Mouse (Mus musculus) splenic B cell, adult 2 months (primary cell): ENCODE measurements around the gene Sidt1.

ENCODE experiments used
- DNase-seq: peaks from one replicate; pipeline ENCODE4 v3.0.0-alpha.2; 2011; ENCODE audit warnings: low read depth, low spot score
- H3K27me3 ChIP-seq: 2 replicates; pipeline ENCODE4 v1.6.1; 2012; ENCODE audit warnings: mild to moderate bottlenecking, low read length, moderate library complexity, mixed read lengths; ENCODE audit not compliant: control insufficient read depth, poor library complexity, insufficient read depth, severe bottlenecking
- H3K36me3 ChIP-seq: 2 replicates; pipeline ENCODE4 v1.6.1; 2012; ENCODE audit warnings: mild to moderate bottlenecking, low read length, moderate library complexity, mixed read lengths; ENCODE audit not compliant: control insufficient read depth, poor library complexity, insufficient read depth, severe bottlenecking

Gene Sidt1

GRCm38 (mm10) chr16:44282614-44283325, 50.2 kb downstream of the Sidt1 start:
- no peaks in the 10 kb centered on the region; the same call in 1 of the 2 replicates for H3K36me3 ChIP-seq
- no peaks in the 10 kb centered on the region for H3K27me3 ChIP-seq
- DNase-seq, result no peak

DNA sequence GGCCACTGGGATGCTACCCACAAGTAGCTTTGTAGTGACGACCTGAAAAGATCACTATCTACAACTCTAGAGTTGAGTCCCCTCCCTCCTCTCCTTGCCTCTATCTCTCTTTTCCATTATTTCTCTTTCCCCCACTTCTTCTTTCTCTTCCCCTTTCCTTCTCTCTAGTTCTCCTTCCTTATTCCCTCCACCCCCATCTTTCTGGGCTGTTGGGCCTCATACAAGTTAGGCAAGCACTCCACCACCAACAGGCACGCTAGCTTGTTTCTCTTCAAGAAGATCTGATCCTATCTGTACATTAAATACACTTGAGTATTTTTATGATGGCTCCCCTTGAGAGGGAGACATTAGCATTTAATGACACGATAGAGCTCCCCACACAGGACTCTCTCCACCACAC, 51.0 kb downstream of the Sidt1 start:
- no peaks in the 10 kb centered on the region for H3K27me3 ChIP-seq
- no peak for DNase-seq
- H3K36me3 ChIP-seq, result no peaks in the 10 kb centered on the region

DNA sequence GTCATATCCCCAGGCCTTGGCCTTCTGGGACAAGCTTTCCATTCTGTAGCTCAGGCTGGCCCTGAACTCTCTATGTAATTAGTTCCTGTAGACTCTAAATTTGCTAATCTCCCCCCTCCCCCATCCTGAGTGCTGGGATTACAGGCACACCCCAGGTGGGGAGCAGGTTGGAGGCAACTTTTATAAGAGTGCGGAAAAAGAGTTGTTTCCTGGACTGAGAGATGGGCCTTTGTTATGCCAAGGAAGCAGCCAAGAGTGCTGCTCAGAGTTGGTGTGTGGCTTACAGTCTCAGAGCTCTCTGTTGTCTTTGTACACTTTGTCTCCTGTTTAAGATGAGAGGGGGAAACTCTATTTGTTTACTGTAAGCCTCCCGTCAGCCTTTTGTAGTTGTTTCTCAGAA, 52.2 kb downstream of the Sidt1 start:
- no peak for DNase-seq
- Histone ChIP-seq H3K36me3 (no peaks in the 10 kb centered on the region), H3K27me3 (no peaks in the 10 kb centered on the region)

DNA sequence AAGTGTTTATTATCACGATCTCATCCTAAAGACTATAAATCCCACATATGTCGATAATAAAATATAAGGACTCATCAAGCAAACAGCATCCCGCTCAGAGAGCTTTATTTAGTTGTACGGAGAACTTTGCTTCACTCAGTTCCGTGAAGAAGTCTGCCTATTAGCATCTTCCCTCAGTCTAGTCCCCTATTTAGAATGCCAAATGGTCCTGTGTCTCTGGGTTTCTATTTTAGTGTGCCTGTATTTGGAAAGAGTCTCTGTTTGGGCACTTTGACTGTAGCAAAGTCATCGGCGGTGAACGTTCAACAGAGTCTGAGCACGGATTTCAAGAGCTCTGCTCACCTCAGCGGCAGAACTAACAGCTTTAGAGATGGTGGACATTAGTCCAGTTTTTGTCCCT, 55.8 kb downstream of the Sidt1 start:
- no peaks in the 10 kb centered on the region for H3K36me3 ChIP-seq
- no peaks in the 10 kb centered on the region for H3K27me3 ChIP-seq
- DNase-seq, result no peak

- no peak for DNase-seq
Measured at GRCm38 (mm10) chr16:44271371-44272038, 61.5 kb downstream of the Sidt1 start.

DNA sequence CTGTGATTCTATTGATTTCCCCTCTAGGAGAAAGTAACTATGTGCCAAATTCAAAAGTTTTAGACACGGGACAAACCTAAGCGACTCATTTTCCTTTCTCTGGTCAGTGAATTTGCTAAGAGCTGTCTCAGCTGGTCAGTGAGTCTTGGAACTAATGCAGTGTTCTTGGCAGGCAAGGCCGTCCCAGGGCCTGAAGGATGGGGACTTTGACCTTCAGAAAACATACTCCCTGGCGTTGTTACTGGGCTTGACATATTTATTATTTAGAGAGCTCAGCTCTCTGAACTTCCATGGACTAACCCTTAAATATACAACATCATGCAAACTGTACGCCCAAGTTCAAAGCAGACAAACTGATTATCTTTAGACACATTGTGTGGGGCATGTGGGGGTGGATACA, 62.4 kb downstream of the Sidt1 start:
- Histone ChIP-seq H3K27me3 (no peaks in the 10 kb centered on the region), H3K36me3 (no peaks in the 10 kb centered on the region)
- no peak for DNase-seq

More at GRCm38 (mm10) chr16:44271371-44272038, 61.5 kb downstream of the Sidt1 start:
- Histone ChIP-seq H3K36me3 (no peaks in the 10 kb centered on the region), H3K27me3 (no peaks in the 10 kb centered on the region)

GRCm38 (mm10) chr16:44269578-44269977, 63.4 kb downstream of the Sidt1 start:
- H3K36me3 ChIP-seq, result no peaks in the 10 kb centered on the region
- no peak for DNase-seq
- no peaks in the 10 kb centered on the region for H3K27me3 ChIP-seq

DNA sequence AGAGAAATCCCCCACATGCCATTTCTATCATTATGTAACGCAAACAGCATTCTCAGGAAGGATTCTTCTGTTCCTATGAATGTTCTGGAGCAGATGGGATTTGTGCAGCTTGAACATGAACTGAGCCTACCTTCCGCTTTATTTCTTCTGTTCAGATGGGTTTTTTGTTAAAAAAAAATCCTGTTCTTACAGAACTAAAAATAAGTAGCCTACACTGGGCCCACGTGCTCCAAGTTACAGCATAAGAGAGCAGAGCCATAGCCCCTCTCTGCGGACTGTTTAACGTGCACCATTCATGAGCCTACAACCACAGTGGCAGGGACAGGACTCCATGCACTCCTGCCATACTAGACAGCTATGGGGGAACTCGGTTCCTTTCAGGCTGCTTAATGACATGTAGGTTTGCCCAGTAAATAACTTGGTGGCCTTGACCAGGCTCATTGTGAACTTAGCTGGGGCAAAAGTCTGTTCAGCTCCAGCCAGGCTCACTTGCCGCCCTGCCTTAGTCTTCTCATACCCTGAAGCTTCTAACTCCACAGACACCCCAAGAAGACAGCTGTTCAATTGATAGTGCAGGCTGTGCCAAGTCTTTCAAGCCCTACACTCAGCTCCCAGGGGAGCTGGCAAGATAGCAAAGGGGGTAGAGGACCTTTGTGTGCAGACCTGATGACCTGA, 64.3 kb downstream of the Sidt1 start:
- DNase-seq, result no peak
- no peaks in the 10 kb centered on the region for H3K36me3 ChIP-seq
- H3K27me3 ChIP-seq, result no peaks in the 10 kb centered on the region

- Histone ChIP-seq H3K36me3 (no peaks in the 10 kb centered on the region; the same call in 1 of the 2 replicates), H3K27me3 (no peaks in the 10 kb centered on the region)
- no peak for DNase-seq
Measured at GRCm38 (mm10) chr16:44265562-44265961, 67.4 kb downstream of the Sidt1 start.

DNA sequence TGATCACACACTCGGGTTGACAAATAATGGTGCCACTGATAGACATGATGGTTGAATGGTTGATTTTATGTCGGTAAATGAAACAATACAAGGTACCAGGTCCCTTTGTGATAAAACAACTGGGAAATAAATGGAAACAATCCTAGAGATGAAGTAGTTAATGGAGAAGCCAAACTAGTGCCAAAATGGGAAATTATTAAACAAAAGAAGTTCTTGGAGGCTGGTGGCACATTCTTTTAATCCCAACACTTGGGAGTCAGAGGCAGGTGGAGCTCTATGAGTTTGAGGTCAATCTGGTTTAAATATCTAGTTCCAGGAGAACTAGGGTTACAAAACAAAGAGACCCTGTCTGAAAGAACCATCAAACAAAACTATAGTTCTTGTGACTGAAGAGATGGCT, 68.1 kb downstream of the Sidt1 start:
- H3K36me3 ChIP-seq, result no peaks in the 10 kb centered on the region; the same call in 1 of the 2 replicates
- DNase-seq, result no peak
- H3K27me3 ChIP-seq, result no peaks in the 10 kb centered on the region

DNA sequence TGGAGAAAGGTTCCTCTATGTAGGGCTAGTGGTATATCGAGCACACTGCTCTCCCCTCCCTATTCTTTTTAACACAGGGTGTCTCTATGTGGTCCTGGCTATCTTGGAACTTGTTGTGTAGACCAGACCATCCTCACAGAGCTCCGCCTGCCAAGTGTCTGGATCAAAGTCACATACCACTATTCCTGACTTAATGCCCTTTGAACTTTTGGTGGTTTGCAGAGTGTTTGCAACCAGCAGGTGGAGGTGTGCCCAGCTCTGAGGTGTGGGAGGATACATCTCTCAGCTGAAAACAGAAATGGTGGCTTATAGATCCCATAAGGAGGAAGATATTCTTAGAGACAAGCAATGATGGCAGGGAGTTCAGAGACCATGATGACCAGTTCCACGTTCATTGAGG, 75.5 kb downstream of the Sidt1 start:
- no peaks in the 10 kb centered on the region for H3K27me3 ChIP-seq
- no peaks in the 10 kb centered on the region; the same call in 1 of the 2 replicates for H3K36me3 ChIP-seq
- DNase-seq, result no peak

GRCm38 (mm10) chr16:44254698-44255097, 78.3 kb downstream of the Sidt1 start:
- Histone ChIP-seq H3K36me3 (no peaks in the 10 kb centered on the region), H3K27me3 (no peaks in the 10 kb centered on the region)
- no peak for DNase-seq

DNA sequence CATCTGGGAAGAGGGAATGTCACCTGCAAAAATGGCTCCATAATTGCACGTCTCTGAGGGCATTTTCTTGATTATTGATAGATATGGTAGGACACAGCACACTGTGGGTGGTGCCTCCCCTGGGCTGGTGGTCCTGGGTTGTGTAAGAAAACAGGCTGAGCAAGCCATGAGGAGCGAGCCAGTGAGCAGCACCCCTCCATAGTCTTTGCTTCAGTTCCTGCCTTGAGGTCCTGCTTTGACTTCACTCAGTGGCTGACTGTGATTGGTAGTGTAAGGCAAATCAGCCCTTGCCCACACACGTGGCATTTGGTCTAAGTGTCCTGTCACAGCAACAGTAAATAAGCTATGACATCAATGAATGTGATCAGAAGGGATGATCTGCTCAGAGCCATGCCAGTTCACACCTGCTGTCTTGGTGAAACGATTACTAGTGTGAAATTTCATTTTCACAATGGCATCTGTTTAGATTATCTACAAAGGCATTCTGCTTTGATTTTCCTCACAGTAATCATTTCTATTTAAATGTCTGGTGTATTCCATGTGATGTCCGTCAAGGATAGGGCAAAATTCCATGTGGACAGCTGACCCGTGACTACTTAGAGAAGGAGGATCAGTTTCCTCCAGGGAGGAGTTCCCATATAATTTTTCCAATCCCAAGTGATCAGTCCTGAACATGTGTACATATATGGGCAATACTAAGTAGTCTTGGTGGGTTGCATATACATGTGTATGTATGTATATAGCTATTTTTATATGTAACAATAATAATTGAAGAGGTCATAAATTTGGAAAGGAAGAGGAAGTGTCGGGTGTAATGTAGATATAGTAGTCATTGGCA, 79.0 kb downstream of the Sidt1 start:
- Histone ChIP-seq H3K36me3 (no peaks in the 10 kb centered on the region), H3K27me3 (no peaks in the 10 kb centered on the region)
- DNase-seq, result no peak

- DNase-seq, result no peak
- Histone ChIP-seq H3K36me3 (no peaks in the 10 kb centered on the region), H3K27me3 (no peaks in the 10 kb centered on the region)
Measured at GRCm38 (mm10) chr16:44252735-44253134, 80.3 kb downstream of the Sidt1 start.
